Comparison of ENCODE assay signal across 17 mouse cellular contexts in the genomic region with DNA sequence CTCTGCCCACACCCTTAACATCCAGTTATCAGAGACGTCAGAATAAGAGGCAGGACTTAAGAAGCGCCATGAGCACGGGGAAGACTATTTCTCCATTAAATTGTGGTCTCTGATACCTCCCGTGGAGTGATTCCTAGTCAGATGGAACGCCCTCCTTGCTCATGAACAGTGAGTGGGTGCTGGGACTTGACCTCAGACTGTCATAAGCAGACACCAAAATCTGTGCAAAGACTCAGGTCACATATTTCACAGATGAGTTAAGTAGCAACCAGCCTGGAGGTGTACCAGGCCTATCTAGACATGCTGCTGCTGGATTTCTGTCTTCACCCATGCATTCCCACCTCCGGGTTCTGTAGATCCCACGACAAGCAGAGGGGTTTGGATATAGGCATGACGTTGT.
"Had no signal": no experiment of that assay in that cellular context is flagged by ENCODE, and none has a peak within 500 bp of the region (broad histone marks: within the 10 kb centered on the region; RNA-seq: fewer than 3 reads in every experiment).

No protein-coding gene starts in this region.

- DNase-seq: left cerebral cortex, postnatal 4 days; liver; liver, embryonic 13.5 days; liver, postnatal 0 days; lung, adult 18-20 months; lung, adult 2 months; lung, embryonic 14.5 days; lung, postnatal 10 days; lung, postnatal 14 days; lung, postnatal 36 days; lung, postnatal 4 days; midbrain, embryonic 14.5 days had no signal

- ATAC-seq: liver, embryonic 12.5 days; liver, postnatal 0 days; lung, postnatal 0 days; midbrain, embryonic 13.5 days; midbrain, embryonic 15.5 days; midbrain, embryonic 16.5 days had no signal
